Mouse (Mus musculus) c-Kit-positive CD71-negative TER-119-negative erythroid progenitor cells, embryonic 14.5 days (primary cell): ENCODE measurements at regions not wholly inside any gene's neighbourhood (a gene's known extent, or its start where the extent isn't known, plus 50 kb on each side); places are given as distances from the start of the nearest gene placed in this dataset.
"Not testable (repeated sequence)": the region's sequence is repeated elsewhere in the genome, so short reads cannot be mapped to it uniquely, and the experiment has no call there.

ENCODE experiments used
- DNase-seq: peaks from one replicate; pipeline ENCODE4 v3.0.0-alpha.2; 2013; ENCODE audit warnings: low read depth

DNA sequence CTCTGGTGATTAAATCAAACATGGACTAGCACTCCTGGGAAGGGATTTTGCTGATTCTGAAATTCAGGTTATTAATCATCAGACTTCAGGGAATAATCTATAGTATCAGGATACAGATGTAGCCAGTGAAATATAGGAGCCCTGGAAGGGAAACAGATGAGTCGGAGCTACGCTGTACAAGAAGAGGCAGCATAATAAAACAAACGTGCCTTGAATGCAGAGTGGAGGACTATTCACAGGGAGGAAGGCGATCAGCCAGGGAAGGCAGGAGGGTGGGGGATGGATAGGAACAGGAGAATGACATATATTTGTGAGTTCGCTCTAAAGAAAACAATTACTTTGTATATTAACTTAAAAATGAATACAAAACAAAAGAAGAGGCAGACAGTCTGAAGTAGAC lies 286.6 kb upstream of the Got2 start:
- DNase-seq = no peak

- no peak for DNase-seq
These were observed 276.6 kb upstream of the Got2 start for GRCm38 (mm10) chr8:96164933-96165332.

- no peak for DNase-seq
These were observed 271.6 kb upstream of the Got2 start for GRCm38 (mm10) chr8:96159899-96160298.

- DNase-seq = peak; percentile 13
These were observed 264.3 kb upstream of the Got2 start for GRCm38 (mm10) chr8:96152496-96153250.

- no peak for DNase-seq
These were observed 263.7 kb upstream of the Got2 start for GRCm38 (mm10) chr8:96152056-96152455.

- no peak for DNase-seq
These were observed 262.7 kb upstream of the Got2 start for GRCm38 (mm10) chr8:96151065-96151472.

GRCm38 (mm10) chr8:96132183-96132582 lies 243.8 kb upstream of the Got2 start:
- no peak for DNase-seq

- DNase-seq = no peak
These were observed 240.0 kb upstream of the Got2 start for GRCm38 (mm10) chr8:96128329-96128728.

DNA sequence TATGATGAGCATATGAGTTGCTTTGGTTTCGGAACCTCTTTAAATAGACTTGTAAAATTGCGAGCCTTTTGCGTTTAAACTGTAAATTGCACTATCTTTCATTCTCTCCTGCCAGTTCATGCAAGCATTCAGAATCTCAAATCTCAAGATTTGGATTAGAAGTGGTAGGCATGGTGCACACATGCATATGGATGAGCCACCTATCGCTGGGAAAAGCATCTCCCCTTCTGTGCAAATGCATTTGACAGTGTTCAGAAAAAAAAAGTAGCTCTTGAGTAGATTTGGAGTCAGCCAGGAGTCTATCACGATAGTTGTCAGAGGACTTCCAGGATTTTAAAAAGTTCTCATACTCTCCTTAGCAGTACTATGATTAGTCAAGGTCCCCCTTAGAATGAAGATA lies 212.5 kb upstream of the Got2 start:
- no peak for DNase-seq

- no peak for DNase-seq
These were observed 204.6 kb upstream of the Got2 start for GRCm38 (mm10) chr8:96092931-96093330.

DNA sequence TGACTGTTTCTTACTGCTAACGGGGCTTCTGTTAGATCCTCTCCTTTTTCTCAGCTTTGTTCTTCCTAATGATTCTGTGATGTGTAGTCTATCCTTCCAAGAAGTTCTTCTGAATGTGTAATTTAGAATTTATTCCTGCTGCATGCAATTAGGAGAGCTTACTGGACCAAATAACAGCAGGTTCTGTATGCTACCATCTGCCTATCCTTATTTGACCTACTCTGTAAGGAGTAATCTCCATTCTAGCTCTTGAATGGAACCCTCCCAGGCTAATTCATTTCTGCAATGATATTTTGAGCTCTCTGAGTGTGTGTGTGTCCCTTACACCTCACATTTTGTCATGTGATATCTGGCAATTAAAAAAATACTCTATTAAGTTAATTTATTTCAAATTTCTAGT lies 201.9 kb upstream of the Got2 start:
- no peak for DNase-seq

DNA sequence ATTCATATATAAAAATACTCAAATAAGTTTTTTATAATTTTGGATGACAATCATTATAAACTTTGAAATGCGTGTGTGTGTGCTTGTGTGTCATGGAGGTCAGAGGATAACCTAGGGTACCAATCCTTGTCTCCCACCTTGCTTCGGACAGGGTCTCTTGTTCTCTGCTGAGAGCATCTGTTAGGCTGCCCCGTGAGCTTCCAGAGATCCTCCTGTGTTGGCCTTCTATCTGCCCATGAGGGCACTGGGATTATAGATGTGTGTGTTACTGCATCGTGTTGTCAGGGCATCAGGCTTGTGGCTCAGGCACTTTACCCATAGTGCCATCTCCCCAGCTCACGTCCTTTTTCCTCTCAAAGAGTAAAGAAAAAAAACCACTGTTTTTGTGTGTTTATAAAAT lies 180.0 kb upstream of the Got2 start:
- DNase-seq = no peak

GRCm38 (mm10) chr8:96047686-96048085 lies 159.3 kb upstream of the Got2 start:
- DNase-seq = no peak

DNA sequence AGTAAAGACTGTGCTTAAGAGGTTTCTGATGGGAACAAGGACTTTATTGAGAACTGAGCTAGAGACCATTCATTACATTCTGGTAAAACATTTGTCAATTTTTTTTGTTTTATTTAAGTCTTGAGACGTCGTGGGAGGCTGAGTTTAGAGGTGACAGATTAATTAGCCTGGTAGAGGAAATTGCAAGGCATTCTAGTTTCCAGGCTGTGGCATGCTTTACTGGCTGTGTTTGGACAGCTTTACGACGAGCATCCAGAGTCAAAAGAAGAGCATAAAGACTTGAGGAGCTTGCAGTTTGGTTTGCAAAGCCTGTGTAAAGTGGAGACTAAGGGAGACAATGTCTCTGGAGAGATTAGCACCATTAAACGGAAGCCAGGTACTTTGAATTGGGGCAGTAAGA lies 154.0 kb upstream of the Got2 start:
- no peak for DNase-seq

- DNase-seq = no peak
These were observed 151.9 kb upstream of the Got2 start for GRCm38 (mm10) chr8:96040216-96040615.

GRCm38 (mm10) chr8:96018742-96019141 lies 130.4 kb upstream of the Got2 start:
- DNase-seq = not testable (repeated sequence)

DNA sequence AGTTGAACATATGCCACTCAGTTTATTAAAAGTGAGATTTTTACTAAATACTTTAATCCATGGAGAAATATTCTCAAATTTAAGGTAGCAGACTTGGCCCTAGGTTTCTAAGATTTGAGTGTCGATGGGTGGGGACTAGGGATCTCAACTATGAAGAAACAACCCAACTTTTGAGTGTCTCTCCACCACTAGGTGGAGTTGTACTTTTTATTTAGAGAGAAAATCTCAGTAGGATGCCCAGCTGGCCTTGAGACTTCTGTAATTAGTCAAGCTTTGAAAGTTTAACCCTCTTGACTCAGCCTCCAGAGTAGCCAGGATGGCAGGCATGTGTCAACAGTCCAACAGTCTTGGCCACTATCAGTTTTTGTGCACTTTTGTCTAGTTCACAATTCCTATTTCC lies 123.7 kb upstream of the Got2 start:
- DNase-seq = no peak

- no peak for DNase-seq
These were observed 103.6 kb upstream of the Got2 start for GRCm38 (mm10) chr8:95991826-95992463.

DNA sequence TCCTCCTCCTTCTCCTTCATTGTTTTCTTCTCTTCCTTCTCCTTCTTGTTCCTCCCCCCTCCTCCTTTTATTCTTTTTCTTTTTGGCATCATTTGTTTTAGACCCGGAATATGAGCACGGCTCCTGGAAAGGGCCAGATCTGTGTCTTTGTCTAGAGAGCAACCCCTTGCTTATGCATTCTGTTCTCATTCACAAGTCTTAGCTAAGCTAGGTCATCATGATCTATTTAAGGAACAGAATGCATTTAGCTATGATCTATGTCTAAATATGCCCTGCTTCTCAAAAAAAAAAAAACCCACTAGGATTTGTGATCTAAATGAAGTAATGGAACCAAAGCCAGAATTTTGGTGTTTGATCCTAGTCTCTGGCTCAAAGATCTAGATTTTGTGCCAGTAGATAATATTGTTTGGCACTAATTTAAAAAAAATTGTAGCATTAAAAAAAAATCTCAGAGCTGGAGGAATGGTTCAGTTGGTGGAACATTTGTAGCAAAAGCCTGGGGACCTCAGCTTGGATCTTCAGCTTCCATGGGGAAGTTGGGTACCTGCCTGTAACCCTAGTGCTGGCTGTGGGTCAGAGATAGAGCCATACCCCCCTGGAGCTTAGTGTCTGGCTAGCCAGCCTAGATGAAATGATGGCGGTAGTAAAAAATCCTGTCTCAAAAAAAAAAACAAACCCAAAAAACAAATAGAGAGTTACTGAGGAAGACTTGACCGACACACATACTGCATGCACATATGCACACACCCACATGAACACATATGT lies 100.5 kb upstream of the Got2 start:
- DNase-seq = no peak

DNA sequence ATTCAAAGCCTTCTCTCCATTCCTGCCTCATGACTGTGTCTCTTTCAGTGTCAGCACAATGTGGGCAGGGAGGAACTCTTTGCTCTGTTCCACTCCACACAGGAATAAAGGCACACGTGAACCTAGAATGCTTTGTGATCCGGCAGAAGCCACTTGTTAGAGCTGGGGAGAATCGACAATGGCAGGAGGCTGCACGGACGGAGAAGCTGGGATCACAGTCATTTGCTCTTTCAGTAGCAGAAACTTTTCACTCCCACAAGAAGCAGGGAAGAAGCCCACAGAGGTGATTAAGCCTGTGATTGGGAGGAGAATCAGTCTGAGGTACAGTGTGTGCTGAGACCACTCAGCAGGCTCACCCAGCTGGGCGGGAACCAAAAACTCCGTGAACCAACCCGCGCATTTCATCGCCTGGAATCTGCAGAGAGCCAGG lies 98.7 kb upstream of the Got2 start:
- no peak for DNase-seq

DNA sequence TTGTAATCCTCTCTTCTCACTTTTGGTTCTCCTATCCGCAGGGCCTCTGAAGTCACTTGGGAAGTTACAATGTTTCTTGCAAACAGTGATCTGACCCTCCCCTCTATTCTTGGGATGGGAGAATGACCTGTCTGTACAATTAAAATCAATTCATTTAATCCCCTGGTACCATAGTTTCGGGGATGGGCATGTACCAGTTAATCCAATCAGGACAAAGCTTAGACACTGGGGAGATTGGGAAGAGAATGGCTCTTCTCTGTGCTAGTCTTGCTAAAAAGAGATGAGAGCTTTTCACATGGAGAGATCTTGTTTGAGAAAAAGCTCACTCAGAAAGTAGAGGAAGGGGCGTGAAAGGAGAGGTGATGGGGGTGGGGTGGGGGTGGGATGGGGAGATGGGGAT lies 98.1 kb upstream of the Got2 start:
- DNase-seq = no peak

GRCm38 (mm10) chr8:95983690-95984089 lies 95.3 kb upstream of the Got2 start:
- no peak for DNase-seq

GRCm38 (mm10) chr8:95980405-95980804 lies 92.1 kb upstream of the Got2 start:
- DNase-seq = no peak
